16 mouse cellular contexts compared by ENCODE assay signal in the genomic region with DNA sequence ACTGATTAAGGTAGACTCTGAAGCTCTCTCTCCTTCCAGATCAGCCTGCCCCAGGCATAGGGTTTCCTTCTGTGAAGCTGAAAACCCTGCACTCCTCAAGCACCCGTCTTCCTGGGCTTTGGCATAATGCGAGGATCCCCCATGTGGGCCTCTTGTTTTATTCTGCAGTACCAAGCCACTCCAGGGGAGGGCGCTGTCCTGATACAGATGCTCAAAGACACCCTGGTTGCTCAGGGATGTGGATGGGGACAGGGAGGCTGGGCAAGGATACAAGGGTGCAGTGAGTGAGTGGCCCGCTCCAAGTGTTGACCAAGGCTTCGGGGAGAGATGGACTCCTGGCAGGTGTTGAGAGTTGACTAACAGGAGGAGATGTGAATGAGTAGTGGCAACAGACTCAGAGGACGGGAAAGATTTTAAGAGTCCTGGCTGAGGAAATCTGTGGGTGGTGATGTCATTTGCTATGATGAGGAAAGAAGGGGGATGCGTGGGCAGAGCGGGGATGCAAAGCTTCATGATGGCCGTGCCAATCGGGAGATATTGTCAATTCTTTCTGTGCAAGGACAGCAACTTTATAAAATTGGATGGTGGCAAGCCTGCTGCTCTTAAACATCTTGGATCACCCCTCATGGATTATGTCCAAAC.
A peak's percentile ranks its signal among the peaks of the same experiment; 100 is the strongest.
DNase-seq lines count a peak whose midpoint lies in the region; ATAC-seq and TF ChIP-seq lines count a peak whose summit lies in the region.
"Had no signal": no experiment of that assay in that cellular context is flagged by ENCODE, and none has a peak within 500 bp of the region (broad histone marks: within the 10 kb centered on the region; RNA-seq: fewer than 3 reads in every experiment).

No protein-coding gene starts in this region.

- H3K27me3 ChIP-seq in cerebellum, adult 2 months (ENCODE audit: control insufficient read depth, insufficient read depth, low read length): no peaks in the 10 kb centered on the region
- H3K27me3 ChIP-seq in midbrain, postnatal 0 days (ENCODE audit: insufficient read depth, low read length): no peaks in the 10 kb centered on the region
- H3K27me3 ChIP-seq in midbrain, embryonic 14.5 days (ENCODE audit: control insufficient read depth, insufficient read depth, low read length): no peaks in the 10 kb centered on the region
- H3K27me3 ChIP-seq: limb, embryonic 15.5 days; midbrain, embryonic 13.5 days; neural tube, embryonic 12.5 days had no signal

- H3K27ac ChIP-seq in cerebellum, adult 2 months (ENCODE audit: insufficient read depth, low read length): no peak overlapping the region
- no peak overlapping the region for H3K27ac ChIP-seq in layer of hippocampus, adult 2 months
- H3K27ac ChIP-seq in midbrain, postnatal 0 days (ENCODE audit: low read depth, low read length): no peak overlapping the region
- no peak overlapping the region for H3K27ac ChIP-seq in midbrain, embryonic 14.5 days (replicated peaks; ENCODE audit: low read depth, low read length)
- no peak overlapping the region for H3K27ac ChIP-seq in olfactory bulb, adult 2 months (ENCODE audit: insufficient read depth, low read depth, low read length)
- H3K27ac ChIP-seq: hindbrain, embryonic 14.5 days; limb, embryonic 15.5 days; midbrain, embryonic 13.5 days; neural tube, embryonic 12.5 days had no signal

- no peak for TF ChIP-seq POLR2A in cerebellum, adult 2 months (IDR thresholded peaks at IDR 0.05; ENCODE audit: borderline replicate concordance, insufficient read depth, low read length)
- TF ChIP-seq POLR2A in olfactory bulb, adult 2 months (IDR thresholded peaks at IDR 0.05; ENCODE audit: insufficient read depth, low read depth, low read length): no peak

- WGBS in cerebellum, adult 2 months: 85% methylated on average over 10 of the region's 10 CpGs
- 89% methylated on average over 10 of the region's 10 CpGs for WGBS in midbrain, postnatal 0 days
- 91% methylated on average over 10 of the region's 10 CpGs for WGBS in midbrain, embryonic 14.5 days
- WGBS in olfactory bulb, adult 2 months: 84% methylated on average over 10 of the region's 10 CpGs

- no peak overlapping the region for H3K9ac ChIP-seq in midbrain, postnatal 0 days (replicated peaks; ENCODE audit: low read length, poor library complexity, severe bottlenecking)
- no peak overlapping the region for H3K9ac ChIP-seq in midbrain, embryonic 14.5 days (replicated peaks; ENCODE audit: low read length)
- H3K9ac ChIP-seq: hindbrain, embryonic 14.5 days; limb, embryonic 15.5 days; midbrain, embryonic 13.5 days; neural tube, embryonic 12.5 days had no signal

- no peaks in the 10 kb centered on the region for H3K36me3 ChIP-seq in midbrain, postnatal 0 days (ENCODE audit: insufficient read depth, low read length)
- H3K36me3 ChIP-seq in midbrain, embryonic 14.5 days (ENCODE audit: control insufficient read depth, insufficient read depth, low read length): no peaks in the 10 kb centered on the region
- H3K36me3 ChIP-seq: limb, embryonic 15.5 days; midbrain, embryonic 13.5 days; neural tube, embryonic 12.5 days had no signal

- ATAC-seq in midbrain, postnatal 0 days (ENCODE audit: low FRiP score): no peak
- ATAC-seq in midbrain, embryonic 14.5 days (ENCODE audit: low FRiP score, low TSS enrichment): no peak
- no peak for ATAC-seq in inflammation-experienced regulatory T-cells, adult 6 months
- ATAC-seq: midbrain, embryonic 13.5 days had no signal

- peak; percentile 49; the same call in 1 of the 2 replicates for TF ChIP-seq CTCF in cerebellum, adult 2 months (IDR thresholded peaks at IDR 0.05; ENCODE audit: borderline replicate concordance, insufficient read depth, low read depth, low read length)
- peak; percentile 74 for TF ChIP-seq CTCF in layer of hippocampus, adult 2 months (conservative IDR thresholded peaks at IDR 0.05)
- TF ChIP-seq CTCF in midbrain, postnatal 0 days (IDR thresholded peaks at IDR 0.05): peak; percentile 55
- peak; percentile 69; the same call in 1 of the 2 replicates for TF ChIP-seq CTCF in olfactory bulb, adult 2 months (IDR thresholded peaks at IDR 0.05; ENCODE audit: insufficient read depth, low read depth, low read length)

- H3K4me1 ChIP-seq in cerebellum, adult 2 months (ENCODE audit: control insufficient read depth, insufficient read depth, low read length): peaks cover 46% of the 10 kb centered on the region
- peaks cover 9% of the 10 kb centered on the region; the same call in 1 of the 2 replicates for H3K4me1 ChIP-seq in midbrain, postnatal 0 days (ENCODE audit: insufficient read depth, low read length)
- 0 out of 2 replicates have a peak, but pooled peaks cover 2% of the 10 kb centered on the region for H3K4me1 ChIP-seq in midbrain, embryonic 14.5 days (ENCODE audit: control insufficient read depth, insufficient read depth, low read length)
- H3K4me1 ChIP-seq in olfactory bulb, adult 2 months (ENCODE audit: control insufficient read depth, insufficient read depth, low read length): peaks cover 36% of the 10 kb centered on the region
- H3K4me1 ChIP-seq: neural tube, embryonic 12.5 days had no signal

- H3K4me2 ChIP-seq in midbrain, postnatal 0 days (ENCODE audit: low read depth, low read length, poor library complexity, severe bottlenecking): no peak overlapping the region
- no peak overlapping the region for H3K4me2 ChIP-seq in midbrain, embryonic 14.5 days (ENCODE audit: low read length)
- H3K4me2 ChIP-seq: hindbrain, embryonic 14.5 days; limb, embryonic 15.5 days; midbrain, embryonic 13.5 days; neural tube, embryonic 12.5 days had no signal

- H3K9me3 ChIP-seq in midbrain, postnatal 0 days (ENCODE audit: low read length): no peaks in the 10 kb centered on the region
- no peaks in the 10 kb centered on the region for H3K9me3 ChIP-seq in midbrain, embryonic 14.5 days (ENCODE audit: control insufficient read depth, low read length)
- H3K9me3 ChIP-seq: limb, embryonic 15.5 days had no signal

- no peak overlapping the region for H3K4me3 ChIP-seq in cerebellum, adult 2 months (replicated peaks; ENCODE audit: insufficient read depth, low read depth, low read length)
- H3K4me3 ChIP-seq in layer of hippocampus, adult 2 months: no peak overlapping the region
- H3K4me3 ChIP-seq in midbrain, postnatal 0 days (ENCODE audit: low read depth, low read length): no peak overlapping the region
- no peak overlapping the region for H3K4me3 ChIP-seq in midbrain, embryonic 14.5 days (replicated peaks; ENCODE audit: low read depth, low read length)
- no peak overlapping the region for H3K4me3 ChIP-seq in olfactory bulb, adult 2 months (ENCODE audit: insufficient read depth, low read depth, low read length)
- H3K4me3 ChIP-seq: erythroblast, embryonic 14.5 days; limb, embryonic 15.5 days; midbrain, embryonic 13.5 days; neural tube, embryonic 12.5 days had no signal

- DNase-seq in cerebellum, adult 2 months: no peak
- DNase-seq in cerebellum, postnatal 36 days: no peak
- DNase-seq in layer of hippocampus, adult 2 months (ENCODE audit: low spot score in 2 of 2): no peak
- DNase-seq in layer of hippocampus, postnatal 10 days (ENCODE audit: low spot score in 2 of 2): no peak
- DNase-seq in midbrain, postnatal 0 days (ENCODE audit: low spot score): no peak
- DNase-seq in midbrain, embryonic 14.5 days: no peak
- DNase-seq: adrenal gland, adult 2 months; cerebellum, adult 9-11 months; lung, postnatal 36 days had no signal
